Mouse (Mus musculus) forebrain, postnatal 0 days (tissue): ENCODE data around the gene Axin2. TPM values are rescaled to one million over a fixed set of nuclear protein-coding genes. Genes with fewer than 3 reads are reported as not detected.

Source experiments
- ATAC-seq: fragments of 200-750 bp; cut with Nextera tagmentation; 2 replicates; pipeline ENCODE4 v1.8.0; 2017; ENCODE audit warnings: mild to moderate bottlenecking, moderate library complexity
- DNase-seq: peaks from one replicate; pipeline ENCODE4 v3.0.0-alpha.2; 2015
- H3K27ac ChIP-seq: fragments of 300-500 bp; sonication (generic); 2 replicates; pipeline ENCODE4 v1.5.1; 2014; ENCODE audit warnings: low read depth, mild to moderate bottlenecking, antibody characterized with exemption, low read length, moderate library complexity, mixed read lengths
- H3K27me3 ChIP-seq: fragments of 300-500 bp; sonication (generic); 2 replicates; pipeline ENCODE4 v1.6.1; 2014; ENCODE audit warnings: mild to moderate bottlenecking, low read length, mixed read lengths; ENCODE audit not compliant: insufficient read depth
- H3K36me3 ChIP-seq: fragments of 300-500 bp; sonication (generic); 2 replicates; pipeline ENCODE4 v1.6.1; 2014; ENCODE audit warnings: mild to moderate bottlenecking, moderate library complexity; ENCODE audit not compliant: insufficient read depth
- H3K4me1 ChIP-seq: fragments of 300-500 bp; sonication (generic); 2 replicates; pipeline ENCODE4 v1.6.1; 2014; ENCODE audit warnings: antibody characterized with exemption; ENCODE audit not compliant: insufficient read depth
- H3K4me2 ChIP-seq: fragments of 300-500 bp; sonication (generic); 2 replicates; pipeline ENCODE4 v1.6.1; 2014; ENCODE audit warnings: low read depth, mild to moderate bottlenecking, moderate library complexity
- H3K4me3 ChIP-seq: fragments of 300-500 bp; sonication (generic); 2 replicates; pipeline ENCODE4 v1.5.1; 2014; ENCODE audit warnings: low read depth, low read length, mixed read lengths
- H3K9ac ChIP-seq: fragments of 300-500 bp; sonication (generic); 2 replicates; pipeline ENCODE4 v1.6.1; 2014; ENCODE audit warnings: mild to moderate bottlenecking
- H3K9me3 ChIP-seq: fragments of 300-500 bp; sonication (generic); 2 replicates; pipeline ENCODE4 v1.6.1; 2016; ENCODE audit warnings: low read length
- CTCF ChIP-seq: sonication (generic); IDR thresholded peaks from 2 replicates; pipeline ENCODE4 v1.5.1; 2016; ENCODE audit warnings: antibody characterized with exemption, control low read depth, low read depth
- WGBS: fragments of 180-500 bp; shearing (Covaris S2); extraction: QIAGEN DNeasy Blood & Tissue Kit; methylation state at CpG from one replicate; pipeline ENCODE4 v1.1.7; 2014; 5-methylcytosine and 5-hydroxymethylcytosine counted together
- polyA plus RNA-seq: library from polyadenylated mRNA; unstranded; fragments of >200 nt; fragmentation: Nextera tagmentation; extraction: Ambion mirVana; gene quantifications from 2 replicates; pipeline ENCODE4 v1.2.1, GENCODE M21; 2015
- total RNA-seq: library from RNA; depleted of rRNA; stranded (reverse); fragments of >200 nt; gene quantifications from 2 replicates; pipeline ENCODE4 v1.2.3, GENCODE M21; 2014

Axin2 gene
- total and polyA plus RNA-seq, 2 experiments from 2014 or later, result 5.0 to 35.6 TPM

DNA sequence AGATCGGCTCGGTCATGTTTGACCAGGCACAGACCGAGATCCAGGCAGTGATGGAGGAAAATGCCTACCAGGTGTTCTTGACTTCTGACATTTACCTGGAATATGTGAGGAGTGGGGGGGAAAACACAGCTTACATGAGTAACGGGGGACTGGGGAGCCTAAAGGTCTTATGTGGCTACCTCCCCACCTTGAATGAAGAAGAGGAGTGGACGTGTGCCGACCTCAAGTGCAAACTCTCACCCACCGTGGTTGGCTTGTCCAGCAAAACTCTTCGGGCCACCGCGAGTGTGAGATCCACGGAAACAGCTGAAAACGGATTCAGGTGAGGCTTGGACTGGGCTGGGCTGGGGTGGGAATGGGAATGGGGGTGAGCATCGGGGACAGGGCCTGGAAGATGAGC is 3.6 kb downstream of the Axin2 start:
- Histone ChIP-seq H3K4me1 (peaks cover 7% of the 10 kb centered on the region), H3K36me3 (no peaks in the 10 kb centered on the region; the same call in 1 of the 2 replicates), H3K9ac (peak overlapping the region; percentile 89), H3K4me2 (peak overlapping the region; percentile 89), H3K27ac (no peak overlapping the region), H3K4me3 (peak overlapping the region; percentile 98), H3K27me3 (no peaks in the 10 kb centered on the region), H3K9me3 (no peaks in the 10 kb centered on the region)
- no peak for TF ChIP-seq CTCF
- no peak for ATAC-seq
- 31% methylated on average over 13 of the region's 13 CpGs for WGBS
- no peak for DNase-seq

DNA sequence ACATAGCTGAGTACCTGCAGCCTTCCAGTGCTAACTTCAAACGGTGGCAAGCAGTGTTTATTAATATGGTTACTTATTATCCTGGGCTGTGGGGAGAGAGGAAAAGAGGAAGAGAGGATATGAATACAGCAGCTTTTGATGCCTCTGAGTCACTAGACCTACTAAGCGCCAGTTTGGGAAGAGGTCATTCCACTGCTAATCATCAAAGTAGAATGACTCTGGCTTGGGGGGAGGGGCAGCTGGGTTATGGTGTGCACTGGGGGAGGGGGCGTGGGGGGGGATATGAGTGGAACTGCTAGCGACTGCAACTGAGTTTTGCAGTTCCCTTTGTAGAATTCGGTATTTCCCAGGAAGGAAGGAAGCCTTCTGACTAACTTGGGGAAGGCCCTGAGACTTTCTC is 4.2 kb downstream of the Axin2 start:
- no peaks in the 10 kb centered on the region for H3K27me3 ChIP-seq
- DNase-seq (no peak), ATAC-seq (no peak)
- no peak overlapping the region for H3K9ac ChIP-seq
- H3K4me1 ChIP-seq, result peaks cover 7% of the 10 kb centered on the region
- H3K4me2 ChIP-seq, result peak overlapping the region; percentile 89
- no peak for TF ChIP-seq CTCF
- H3K9me3 ChIP-seq, result no peaks in the 10 kb centered on the region
- H3K27ac ChIP-seq, result no peak overlapping the region
- 18% methylated on average over 5 of the region's 5 CpGs for WGBS
- H3K4me3 ChIP-seq, result peak overlapping the region; percentile 98
- no peaks in the 10 kb centered on the region; the same call in 1 of the 2 replicates for H3K36me3 ChIP-seq

DNA sequence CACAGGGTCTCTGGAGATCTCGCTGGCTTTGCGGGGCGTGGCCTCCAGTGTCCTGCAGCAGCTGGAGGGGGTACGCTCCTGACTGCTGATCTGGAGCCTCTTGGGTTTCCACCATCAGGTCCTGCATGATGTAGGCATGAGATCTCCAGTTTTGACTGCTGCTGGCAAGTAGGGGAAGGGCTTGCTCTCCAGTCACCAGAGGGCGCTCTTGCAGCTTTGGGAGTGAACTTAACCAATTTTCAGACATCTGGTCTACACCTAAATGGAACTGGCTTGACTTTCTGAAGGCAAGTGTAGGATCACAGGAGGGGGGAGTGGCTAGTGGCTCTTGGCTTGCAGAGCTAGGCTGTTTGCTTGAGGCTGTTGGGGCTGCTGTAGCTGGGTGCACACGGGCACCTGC is 5.1 kb downstream of the Axin2 start:
- Histone ChIP-seq H3K4me1 (peaks cover 7% of the 10 kb centered on the region), H3K36me3 (no peaks in the 10 kb centered on the region; the same call in 1 of the 2 replicates), H3K27ac (no peak overlapping the region), H3K4me3 (peak overlapping the region; percentile 98), H3K4me2 (peak overlapping the region; percentile 89), H3K9ac (peak overlapping the region; percentile 25; the same call in 1 of the 2 replicates), H3K9me3 (no peaks in the 10 kb centered on the region), H3K27me3 (no peaks in the 10 kb centered on the region)
- TF ChIP-seq CTCF, result peak; percentile 82
- 15% methylated on average over 6 of the region's 6 CpGs for WGBS
- peak; percentile 89 for DNase-seq
- ATAC-seq, result no peak

DNA sequence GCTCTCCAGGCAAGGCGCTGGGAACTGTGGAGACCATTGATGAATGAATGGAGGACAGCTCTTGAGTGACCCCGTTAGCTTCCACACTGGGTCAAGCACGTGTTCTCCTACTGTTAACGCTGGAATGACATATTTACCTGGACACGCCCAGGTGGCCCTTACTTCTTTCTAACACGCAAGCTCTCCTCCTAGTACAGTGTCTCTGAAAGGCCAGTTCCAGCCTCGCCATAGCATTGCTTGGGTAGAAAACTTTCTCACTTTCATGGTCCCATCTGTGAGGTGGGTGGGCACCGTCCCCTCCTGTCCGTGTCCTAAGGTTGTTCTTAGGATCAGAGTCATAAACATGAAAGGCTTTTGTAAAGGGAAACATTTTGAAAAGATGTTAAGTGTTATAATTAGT is 5.7 kb downstream of the Axin2 start:
- Histone ChIP-seq H3K9ac (no peak overlapping the region; the same call in 1 of the 2 replicates), H3K27me3 (no peaks in the 10 kb centered on the region), H3K9me3 (no peaks in the 10 kb centered on the region), H3K4me1 (peaks cover 7% of the 10 kb centered on the region), H3K4me3 (peak overlapping the region; percentile 98; the same call in 1 of the 2 replicates), H3K4me2 (peak overlapping the region; percentile 89), H3K36me3 (no peaks in the 10 kb centered on the region; the same call in 1 of the 2 replicates), H3K27ac (no peak overlapping the region)
- ATAC-seq, result no peak
- no peak for DNase-seq
- WGBS, result 58% methylated on average over 9 of the region's 9 CpGs
- no peak for TF ChIP-seq CTCF

DNA sequence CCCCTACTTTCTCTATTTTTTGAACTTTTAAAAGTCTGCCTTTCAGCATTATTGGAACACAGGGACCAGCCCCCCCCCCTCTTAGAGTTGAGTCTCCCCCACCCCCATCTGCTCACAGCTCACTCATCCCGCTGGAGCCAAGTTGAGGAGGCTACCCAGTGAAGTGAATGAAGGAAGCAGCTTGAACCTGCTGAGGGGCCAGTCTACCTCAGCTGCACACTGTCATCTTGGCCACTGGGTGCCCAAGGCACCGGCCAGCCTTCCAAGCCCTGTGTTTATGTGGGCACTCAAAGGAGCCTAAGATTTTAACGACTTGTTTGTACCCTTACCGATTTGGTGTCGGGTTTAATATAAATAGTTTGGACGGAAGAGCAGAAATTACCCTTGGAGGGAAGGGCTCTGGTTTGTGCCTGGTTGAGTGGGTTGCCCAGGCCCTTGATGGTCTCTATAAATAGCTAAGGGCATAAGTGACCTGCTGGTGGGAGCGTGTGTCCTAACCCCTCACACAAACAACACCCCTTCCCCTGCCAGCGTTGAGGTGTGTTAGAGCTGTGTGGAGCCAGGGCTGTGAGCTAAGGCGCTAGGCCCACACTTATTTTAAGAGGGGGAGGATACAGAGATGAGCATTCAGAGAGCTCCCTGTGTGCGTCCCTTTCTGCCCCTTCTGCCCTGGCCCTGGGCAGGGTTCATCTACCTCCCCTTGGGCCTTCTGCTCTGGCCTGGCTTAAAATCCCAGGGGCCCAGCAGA is 6.4 kb downstream of the Axin2 start:
- Histone ChIP-seq H3K4me1 (peaks cover 7% of the 10 kb centered on the region), H3K9me3 (no peaks in the 10 kb centered on the region), H3K27ac (no peak overlapping the region), H3K27me3 (no peaks in the 10 kb centered on the region), H3K9ac (0 out of 2 replicates have a peak overlapping the region, but pooled peaks have one; percentile 6), H3K36me3 (peaks cover 2% of the 10 kb centered on the region; the same call in 1 of the 2 replicates), H3K4me2 (peak overlapping the region; percentile 23), H3K4me3 (no peak overlapping the region)
- no peak for TF ChIP-seq CTCF
- ATAC-seq, result no peak
- whole genome bisulfite sequencing, result 42% methylated on average over 10 of the region's 10 CpGs
- DNase-seq, result no peak

DNA sequence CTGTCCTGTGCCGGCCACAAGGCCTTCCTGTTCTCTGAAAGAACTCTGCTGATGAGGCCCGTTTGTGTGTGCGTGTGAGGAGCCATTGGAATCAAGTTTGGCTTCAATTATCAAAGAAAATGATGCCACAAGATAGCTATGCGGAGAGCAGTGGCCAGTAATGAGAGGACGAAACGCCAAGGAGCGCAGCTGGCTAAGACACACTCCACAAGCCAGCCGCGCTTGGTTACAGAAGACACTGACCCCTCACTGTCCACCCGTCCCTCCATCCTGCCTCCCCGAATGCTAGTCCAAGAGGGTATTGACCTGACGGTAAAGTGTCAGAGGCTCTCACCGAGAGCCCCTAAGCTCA is 6.9 kb downstream of the Axin2 start:
- Histone ChIP-seq H3K9me3 (no peaks in the 10 kb centered on the region), H3K27me3 (no peaks in the 10 kb centered on the region), H3K4me1 (peaks cover 7% of the 10 kb centered on the region), H3K27ac (no peak overlapping the region), H3K4me2 (peak overlapping the region; percentile 23; the same call in 1 of the 2 replicates), H3K9ac (no peak overlapping the region), H3K36me3 (peaks cover 6% of the 10 kb centered on the region), H3K4me3 (no peak overlapping the region)
- ATAC-seq (no peak), DNase-seq (no peak)
- no peak for TF ChIP-seq CTCF
- WGBS, result 38% methylated on average over 13 of the region's 13 CpGs

DNA sequence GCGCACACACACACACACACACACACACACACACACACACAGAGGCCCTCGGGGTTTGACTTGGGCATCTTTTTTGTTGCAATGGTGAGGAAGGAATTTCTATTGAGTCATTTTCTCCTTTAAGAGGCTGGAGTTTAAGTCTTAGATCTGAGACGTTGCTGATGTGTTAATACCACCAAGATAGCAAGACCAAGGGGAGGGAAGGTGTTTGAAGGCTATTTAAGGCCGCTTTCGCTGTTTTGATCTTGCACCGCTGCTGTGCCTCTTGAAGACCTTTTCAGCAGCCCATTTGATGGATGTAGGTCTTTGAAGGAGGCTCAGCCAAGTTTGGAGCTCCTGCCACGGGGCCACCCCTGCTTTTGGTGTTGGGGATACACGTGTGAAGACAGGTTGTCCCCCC is 7.9 kb downstream of the Axin2 start:
- Histone ChIP-seq H3K27me3 (no peaks in the 10 kb centered on the region), H3K4me1 (peaks cover 5% of the 10 kb centered on the region), H3K4me2 (no peak overlapping the region; the same call in 1 of the 2 replicates), H3K9me3 (no peaks in the 10 kb centered on the region), H3K27ac (no peak overlapping the region), H3K36me3 (peaks cover 12% of the 10 kb centered on the region), H3K9ac (no peak overlapping the region), H3K4me3 (no peak overlapping the region)
- TF ChIP-seq CTCF, result no peak
- no peak for DNase-seq
- WGBS, result 28% methylated on average over 8 of the region's 8 CpGs
- ATAC-seq, result no peak
